In the genomic region with DNA sequence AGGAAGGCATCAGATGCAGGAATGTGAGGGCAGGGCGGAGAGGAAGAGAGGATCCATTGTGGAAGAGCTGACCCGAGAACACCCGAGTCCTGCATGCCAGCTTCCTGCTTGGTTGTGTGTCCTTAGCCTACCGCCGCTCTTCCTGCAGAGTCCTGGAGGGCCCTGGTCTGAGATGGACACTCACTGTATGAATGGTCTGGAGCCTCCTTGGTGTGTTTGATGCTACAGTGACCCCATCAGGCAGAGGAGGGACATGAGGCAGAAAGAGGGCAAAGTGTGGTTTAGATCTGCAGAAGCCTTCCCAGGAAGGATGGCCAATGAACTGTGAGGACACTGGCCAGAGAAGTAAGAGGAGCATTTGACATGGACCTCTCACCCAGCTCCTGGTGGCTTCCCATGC, we compare ENCODE assay signal across 1 mouse cellular context.
TF ChIP-seq lines count a peak whose summit lies in the region.

No protein-coding gene starts in this region.

TF ChIP-seq in CH12.LX, 34 proteins besides CTCF, POLR2A, EP300 and RAD21:
- TF ChIP-seq USF1 (IDR thresholded peaks at IDR 0.05; ENCODE audit: low read depth, low read length) (no peak), ZNF384 (IDR thresholded peaks at IDR 0.05; ENCODE audit: low read depth, low read length) (no peak), PAX5 (IDR thresholded peaks at IDR 0.05; ENCODE audit: low read length) (no peak), TBP (conservative IDR thresholded peaks at IDR 0.05; ENCODE audit: low read depth, low read length) (no peak), E2F4 (IDR thresholded peaks at IDR 0.05; ENCODE audit: insufficient replicate concordance, low read depth, low read length) (no peak), ELF1 (IDR thresholded peaks at IDR 0.05; ENCODE audit: low read depth, low read length) (no peak), POLR2AphosphoS2 (IDR thresholded peaks at IDR 0.05; ENCODE audit: low read depth, low read length) (no peak), SMC3 (IDR thresholded peaks at IDR 0.05; ENCODE audit: low read depth, low read length) (no peak), IRF4 (IDR thresholded peaks at IDR 0.05; ENCODE audit: low read depth, low read length) (no peak), JUND (conservative IDR thresholded peaks at IDR 0.05; ENCODE audit: low read depth, low read length) (no peak)
TF ChIP-seq in CH12.LX: peak in this region for 0.
